Mouse (Mus musculus): ENCODE data around the gene Trnp1.

The Trnp1 gene

DNA sequence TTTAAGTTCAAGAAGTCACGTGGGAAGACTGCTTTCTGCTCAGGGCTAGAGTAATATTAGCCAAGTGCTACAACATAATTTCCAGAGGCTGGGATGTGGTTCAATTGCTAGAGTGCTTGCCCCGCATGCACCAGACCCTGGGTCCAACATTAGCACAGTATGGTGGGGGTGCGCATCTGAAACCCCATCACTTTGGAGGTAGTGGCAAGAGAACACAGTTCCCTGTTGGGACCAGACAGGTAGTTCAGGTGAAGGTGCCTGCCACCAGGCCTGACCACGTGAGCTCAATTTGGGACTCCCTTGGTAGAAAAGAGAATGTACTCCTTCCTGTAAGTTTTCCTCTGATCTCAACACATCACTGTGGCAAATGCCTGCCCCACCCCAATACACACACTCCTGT lies 3.5 kb downstream of the Trnp1 start:
- no peak for DNase-seq (ENCODE audit: extremely low spot score, low spot score)

DNA sequence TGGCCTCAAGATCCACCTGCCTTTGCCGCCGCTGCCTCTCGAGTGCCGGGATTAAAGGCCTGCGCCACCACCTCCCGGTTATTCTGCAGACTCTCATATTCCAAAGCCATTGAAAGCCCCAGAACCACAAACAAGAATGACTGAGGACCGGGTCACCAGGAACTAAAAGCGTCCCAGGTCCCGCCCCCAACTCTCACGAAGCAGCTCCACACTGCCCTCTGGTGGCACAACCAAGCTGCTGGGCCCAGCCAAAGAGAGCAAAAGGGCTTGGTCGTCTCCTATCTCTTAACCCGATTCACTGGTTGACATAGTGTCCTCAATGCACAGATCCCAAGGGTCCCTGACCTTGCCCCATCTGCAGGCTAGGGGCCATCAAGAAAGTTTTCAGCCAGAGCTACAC lies 3.9 kb downstream of the Trnp1 start:
- peak; percentile 91 for DNase-seq (ENCODE audit: extremely low spot score, low spot score)

DNA sequence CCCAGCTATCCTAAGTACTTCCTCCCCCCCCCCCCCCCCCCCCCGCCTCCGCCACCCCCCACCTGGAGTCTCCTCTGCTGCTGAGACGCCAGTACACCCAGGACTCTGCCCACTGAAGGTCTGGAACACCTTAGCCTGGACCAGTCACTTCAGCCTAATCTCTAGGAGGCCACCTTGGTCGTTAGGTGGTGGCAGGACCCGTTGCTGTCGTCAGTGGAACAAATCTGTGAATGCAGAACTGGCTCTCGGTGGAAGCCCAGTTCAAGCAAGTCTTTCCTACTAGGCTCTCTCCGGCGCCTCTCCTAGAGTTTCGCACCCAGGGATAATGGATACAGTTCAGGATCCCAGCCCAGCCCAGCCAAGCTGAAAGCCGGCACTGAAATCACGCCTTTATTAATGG lies 4.5 kb downstream of the Trnp1 start:
- DNase-seq (ENCODE audit: extremely low spot score, low spot score) = no peak

DNA sequence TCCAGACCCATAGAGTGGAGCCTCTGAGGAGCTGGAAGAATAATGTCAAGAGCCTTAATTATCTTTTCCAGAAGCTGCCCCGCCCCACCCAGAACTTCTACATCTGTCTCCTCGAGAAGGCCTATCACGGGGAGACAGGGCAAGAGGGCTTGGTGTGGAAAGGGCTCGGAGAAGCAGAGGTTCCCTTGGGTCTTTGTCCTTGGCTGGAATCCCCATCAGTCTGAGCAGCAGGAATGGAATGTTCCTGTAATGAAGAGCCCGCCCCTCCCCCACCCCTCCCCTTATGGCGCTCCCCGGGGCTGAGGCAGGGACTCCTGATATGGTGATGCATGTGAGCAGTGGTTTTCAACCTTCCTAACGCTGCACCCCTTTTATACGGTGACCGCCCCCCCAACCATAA lies 6.5 kb downstream of the Trnp1 start:
- DNase-seq (ENCODE audit: extremely low spot score, low spot score) = no peak

GRCm38 (mm10) chr4:133489489-133490245 lies 8.7 kb downstream of the Trnp1 start:
- no peak for DNase-seq (ENCODE audit: extremely low spot score, low spot score)

- no peak for DNase-seq (ENCODE audit: extremely low spot score, low spot score)
Measured at GRCm38 (mm10) chr4:133488619-133489392, 9.5 kb downstream of the Trnp1 start.

DNA sequence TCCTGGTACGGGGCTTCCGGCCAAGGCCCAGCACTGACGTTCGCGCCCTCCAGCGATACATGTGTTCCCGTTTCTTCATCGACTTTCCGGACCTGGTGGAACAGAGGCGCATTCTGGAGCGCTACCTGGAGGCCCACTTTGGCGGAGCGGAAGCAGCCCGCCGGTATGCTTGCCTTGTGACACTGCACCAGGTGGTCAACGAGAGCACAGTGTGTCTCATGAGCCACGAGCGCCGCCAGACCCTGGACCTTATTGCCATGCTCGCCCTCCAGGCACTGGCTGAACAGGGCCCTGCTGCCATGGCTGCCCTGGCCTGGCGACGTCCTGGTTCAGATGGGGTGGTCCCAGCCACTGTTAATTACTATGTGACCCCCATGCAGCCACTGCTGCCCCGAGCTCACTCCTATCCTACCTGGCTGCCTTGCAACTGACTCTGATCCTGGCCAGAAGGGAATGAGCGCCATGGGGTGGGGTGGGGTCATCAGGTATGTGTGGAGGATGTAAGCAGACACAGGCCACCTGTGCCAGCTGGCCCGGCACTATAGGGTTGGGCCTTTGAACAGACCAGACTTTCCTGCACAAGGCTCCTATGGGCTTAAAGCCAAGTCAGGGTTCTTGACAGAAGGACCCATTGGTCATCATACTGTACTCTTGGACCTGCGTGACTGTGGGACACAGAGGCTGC lies 11.5 kb downstream of the Trnp1 start:
- DNase-seq (ENCODE audit: extremely low spot score, low spot score) = no peak

DNA sequence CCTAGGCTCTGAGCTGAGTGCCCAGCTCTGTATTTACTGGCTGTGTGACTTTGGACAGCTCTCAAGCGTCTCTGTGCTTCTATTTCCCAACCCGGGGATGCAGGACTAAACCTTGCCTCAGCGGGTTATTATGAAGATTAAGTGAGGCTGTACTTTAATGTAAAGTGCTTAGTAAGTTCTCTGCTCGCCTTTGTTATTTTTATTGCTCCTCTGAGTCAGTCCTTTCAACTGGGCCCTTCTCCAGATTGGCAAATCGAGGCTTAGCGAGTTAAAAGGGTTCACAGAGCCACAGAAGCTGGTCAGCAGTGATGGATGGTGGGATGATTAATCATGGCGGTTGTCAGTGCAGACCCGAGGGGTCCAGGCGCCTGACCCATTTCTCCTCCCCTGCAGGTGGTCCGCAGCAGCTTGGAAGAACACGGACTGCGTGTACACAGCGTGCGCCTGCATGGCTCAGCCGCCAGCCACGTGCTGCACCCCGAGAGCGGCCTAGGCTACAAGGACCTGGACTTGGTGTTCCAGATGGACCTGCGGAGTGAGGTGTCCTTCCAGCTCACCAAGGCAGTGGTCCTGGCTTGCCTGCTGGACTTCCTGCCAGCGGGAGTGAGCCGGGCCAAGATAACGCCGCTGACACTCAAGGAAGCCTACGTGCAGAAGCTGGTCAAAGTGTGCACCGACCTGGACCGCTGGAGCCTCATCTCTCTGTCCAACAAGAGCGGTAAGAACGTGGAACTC lies 12.5 kb downstream of the Trnp1 start:
- no peak for DNase-seq (ENCODE audit: extremely low spot score, low spot score)

DNA sequence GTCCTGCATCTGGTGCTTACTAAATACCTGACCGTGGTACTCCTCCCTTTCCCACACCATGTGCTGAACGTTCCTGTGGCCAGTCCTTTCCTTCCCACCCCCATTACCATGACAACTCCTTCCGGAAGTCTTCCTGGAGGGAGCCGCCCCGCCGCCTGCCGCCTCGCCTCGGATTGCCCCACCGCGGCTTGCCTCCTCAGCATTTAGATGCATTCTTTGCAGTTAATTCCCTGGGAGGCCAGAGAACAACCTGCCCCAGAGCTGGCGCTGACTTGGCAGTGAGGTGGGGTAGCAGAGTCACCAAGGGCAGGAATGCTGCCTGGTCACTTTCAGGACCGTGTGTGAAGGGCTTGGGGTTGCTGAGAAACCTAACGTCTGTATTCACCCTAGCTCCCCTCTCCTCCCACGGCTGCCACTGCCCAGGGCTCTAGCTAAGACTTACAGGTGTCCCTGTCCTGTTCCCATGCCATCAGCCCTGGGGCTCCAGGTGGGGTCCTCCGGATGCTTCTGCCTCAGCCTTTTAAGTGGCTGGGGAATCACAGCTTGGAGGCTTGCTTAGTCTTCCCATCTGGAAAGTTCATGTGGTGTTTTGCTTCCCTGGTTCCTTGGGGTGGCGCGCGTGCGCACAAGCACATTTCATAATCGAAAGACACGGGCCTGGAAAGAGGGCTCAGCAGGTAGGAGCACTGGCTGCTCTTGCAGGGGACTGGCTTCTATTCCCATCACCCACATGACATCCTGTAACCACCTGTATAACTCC lies 13.9 kb downstream of the Trnp1 start:
- peak; percentile 35 for DNase-seq (ENCODE audit: extremely low spot score, low spot score)

- DNase-seq (ENCODE audit: extremely low spot score, low spot score) = no peak
Measured at GRCm38 (mm10) chr4:133482479-133482878, 15.9 kb downstream of the Trnp1 start.

GRCm38 (mm10) chr4:133481488-133481887 lies 16.9 kb downstream of the Trnp1 start:
- DNase-seq (ENCODE audit: extremely low spot score, low spot score) = no peak

- no peak for DNase-seq (ENCODE audit: extremely low spot score, low spot score)
Measured at GRCm38 (mm10) chr4:133480754-133481153, 17.6 kb downstream of the Trnp1 start.

GRCm38 (mm10) chr4:133480185-133480537 lies 18.2 kb downstream of the Trnp1 start:
- no peak for DNase-seq (ENCODE audit: extremely low spot score, low spot score)

DNA sequence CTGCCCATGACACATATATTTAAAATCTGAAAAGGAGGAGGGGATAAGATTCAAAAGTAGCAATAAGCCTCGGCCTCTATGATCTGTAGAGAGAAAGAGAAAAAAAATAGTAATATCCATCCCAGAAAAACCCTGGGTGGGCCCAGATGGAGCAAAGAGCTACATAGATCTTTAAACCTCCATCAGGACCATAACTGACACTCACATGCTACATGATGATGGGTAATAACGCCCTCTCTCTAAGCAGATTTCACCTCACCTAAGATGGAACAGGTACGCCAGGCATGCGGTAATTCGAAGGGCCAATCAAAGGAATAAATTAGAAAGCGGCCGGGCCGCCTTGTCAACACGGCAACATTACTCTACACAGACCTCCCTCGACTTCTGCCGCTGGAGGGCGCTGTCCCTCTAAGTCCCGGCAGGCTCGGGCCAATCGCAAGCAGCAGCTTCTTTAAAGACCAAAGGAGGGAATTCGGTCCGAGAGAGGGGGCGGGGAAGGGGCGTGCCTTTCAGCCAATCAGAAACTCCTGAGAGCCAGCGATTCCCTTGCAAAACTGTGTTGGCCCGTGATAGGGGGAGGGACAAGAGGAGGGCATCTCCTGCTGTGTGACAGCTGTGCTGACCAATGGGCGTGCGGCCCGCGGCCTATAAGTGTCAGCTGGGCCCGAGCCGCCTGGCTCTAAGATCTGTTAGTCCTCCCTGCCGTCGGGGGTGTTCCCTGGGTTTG lies 18.7 kb downstream of the Trnp1 start, which contains the start of gene Tent5b:
Gene Tent5b (plus strand): TSS at position 675 of the 727 bp plus-strand sequence.
- peak; percentile 99 for DNase-seq (ENCODE audit: extremely low spot score, low spot score)

GRCm38 (mm10) chr4:133473833-133474232 lies 24.5 kb downstream of the Trnp1 start:
- DNase-seq (ENCODE audit: extremely low spot score, low spot score) = no peak

GRCm38 (mm10) chr4:133471135-133471821 lies 27.1 kb downstream of the Trnp1 start:
- no peak for DNase-seq (ENCODE audit: extremely low spot score, low spot score)

DNA sequence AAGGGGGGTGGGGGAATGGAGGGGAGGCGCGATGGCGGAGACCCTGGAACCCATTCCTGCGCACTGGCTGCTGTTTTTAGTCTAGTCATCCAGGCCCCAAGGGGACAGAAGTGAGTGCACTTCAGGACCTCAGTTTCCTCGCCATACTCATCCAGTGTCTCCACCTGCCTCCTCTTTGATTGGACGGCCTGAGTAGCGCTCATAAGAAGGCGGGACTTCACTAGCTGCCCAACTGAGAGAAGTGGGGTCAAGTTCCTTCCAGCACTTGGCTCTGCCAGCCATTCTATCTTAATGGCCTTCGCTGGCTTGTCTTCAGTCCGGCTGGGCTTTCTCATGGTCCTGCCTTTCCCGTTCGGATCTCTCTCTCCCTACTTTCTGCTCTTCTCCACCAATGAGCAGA lies 29.2 kb downstream of the Trnp1 start:
- no peak for DNase-seq (ENCODE audit: extremely low spot score, low spot score)

- peak; percentile 67 for DNase-seq (ENCODE audit: extremely low spot score, low spot score)
Measured at GRCm38 (mm10) chr4:133468080-133468479, 30.3 kb downstream of the Trnp1 start.

GRCm38 (mm10) chr4:133463184-133463583 lies 35.2 kb downstream of the Trnp1 start:
- no peak for DNase-seq (ENCODE audit: extremely low spot score, low spot score)
